Mouse (Mus musculus) cerebellum, adult 2 months (tissue): ENCODE data around the gene Chaf1b.

Source experiments
- CTCF ChIP-seq: fragments of 200-500 bp; IDR thresholded peaks from 2 replicates; pipeline ENCODE4 v1.5.1; 2011; ENCODE audit warnings: low read depth, mild to moderate bottlenecking, control low read depth, low read length, moderate library complexity, borderline replicate concordance; ENCODE audit not compliant: insufficient read depth
- POLR2A ChIP-seq: fragments of 200-500 bp; IDR thresholded peaks from 2 replicates; pipeline ENCODE4 v1.6.1; 2011; ENCODE audit warnings: low read length, control low read depth, borderline replicate concordance; ENCODE audit not compliant: insufficient read depth

- TF ChIP-seq CTCF (no peak), POLR2A (no peak)
Observed at GRCm38 (mm10) chr16:93915338-93915849, 31.7 kb downstream of the Chaf1b start.
